Mouse (Mus musculus) heart, adult 2 months (tissue): ENCODE data around the gene Gm17535.
"Not testable (repeated sequence)": the region's sequence is repeated elsewhere in the genome, so short reads cannot be mapped to it uniquely, and the experiment has no call there.

Experiments used
- CTCF ChIP-seq: fragments of 200-600 bp; IDR thresholded peaks from 2 replicates; pipeline ENCODE4 v1.8.1; 2022; ENCODE audit warnings: antibody characterized with exemption, mild to moderate bottlenecking, moderate library complexity
- EP300 ChIP-seq: fragments of 200-500 bp; IDR thresholded peaks from 2 replicates; pipeline ENCODE4 v1.6.1; 2011; ENCODE audit warnings: low read depth, low read length, control low read depth; ENCODE audit not compliant: insufficient read depth

GRCm38 (mm10) chr9:3023985-3024648, 10.3 kb upstream of the Gm17535 start:
- TF ChIP-seq CTCF, EP300: not testable (repeated sequence)
